In the genomic region with DNA sequence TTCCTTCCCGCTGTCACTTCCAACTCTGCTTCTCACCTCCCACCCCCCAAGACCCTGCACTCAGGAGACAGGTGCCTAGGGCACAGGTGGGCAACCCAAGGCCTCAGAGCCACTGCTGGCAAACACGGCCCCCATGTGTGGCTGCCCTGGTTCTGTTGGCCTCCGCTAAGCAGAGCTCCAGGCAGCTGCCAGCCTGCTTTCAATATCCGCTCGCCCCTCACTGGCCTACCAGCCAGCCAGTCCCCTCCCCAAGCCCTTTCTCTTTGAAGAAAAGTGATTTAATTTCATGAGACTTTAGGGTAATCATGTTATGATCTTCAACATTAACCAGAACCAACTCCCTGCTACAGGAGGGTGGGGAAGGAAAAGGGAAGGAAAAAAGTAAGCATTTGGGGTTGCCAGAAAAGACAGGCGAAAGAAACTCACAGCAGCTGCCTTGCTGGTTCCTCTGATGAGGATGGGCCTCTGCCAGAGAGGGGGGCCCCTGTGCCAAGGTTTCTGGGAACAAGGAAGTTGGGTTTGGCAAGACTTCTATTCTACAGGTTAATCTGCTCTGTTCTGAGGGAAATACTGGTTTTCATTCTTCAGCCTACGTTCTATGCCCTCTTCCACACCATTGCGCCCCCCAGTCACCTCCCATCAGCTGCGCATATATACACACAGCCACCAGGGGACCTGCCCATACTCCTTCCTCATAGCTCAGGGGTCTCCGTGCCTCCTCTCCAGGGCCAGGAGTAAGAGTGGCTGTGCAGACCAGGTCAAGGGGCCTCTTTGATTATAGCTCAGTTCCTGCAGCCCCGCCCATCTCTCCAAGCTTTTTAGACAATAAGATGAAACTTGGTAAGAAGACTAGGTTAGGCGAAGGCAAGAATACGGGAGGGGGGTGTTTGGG, we compare ENCODE assay signal across 8 mouse cellular contexts. TPM values are rescaled to one million over a fixed set of nuclear protein-coding genes. Genes with fewer than 3 reads are reported as not detected.
DNase-seq lines count a peak whose midpoint lies in the region; ATAC-seq lines count a peak whose summit lies in the region.

No protein-coding gene starts in this region.

- no peaks in the 10 kb centered on the region for H3K9me3 ChIP-seq in liver, embryonic 11.5 days (ENCODE audit: control insufficient read depth, low read length)
- H3K9me3 ChIP-seq in kidney, embryonic 14.5 days (ENCODE audit: control insufficient read depth, low read length): no peaks in the 10 kb centered on the region

- no peaks in the 10 kb centered on the region for H3K36me3 ChIP-seq in liver, embryonic 11.5 days (ENCODE audit: control insufficient read depth, insufficient read depth, low read length)
- H3K36me3 ChIP-seq in kidney, embryonic 14.5 days (ENCODE audit: control insufficient read depth, insufficient read depth, low read length): no peaks in the 10 kb centered on the region

- no peak overlapping the region for H3K4me3 ChIP-seq in liver, embryonic 11.5 days (ENCODE audit: low read depth, low read length)
- H3K4me3 ChIP-seq in kidney, embryonic 14.5 days (ENCODE audit: low read length): no peak overlapping the region

- 74% methylated on average over 13 of the region's 13 CpGs for WGBS in liver, embryonic 11.5 days
- WGBS in kidney, embryonic 14.5 days: 80% methylated on average over 13 of the region's 13 CpGs

- intact Hi-C loops in left cerebral cortex, postnatal 10 days (cut with DNase I): no loop called here
- intact Hi-C loops in left cerebral cortex, postnatal 36 days (cut with DNase I): no loop called here
- intact Hi-C loops in gastrocnemius, postnatal 14 days (cut with DNase I; ENCODE audit: low total_unique reads): no loop called here

- H3K9ac ChIP-seq in liver, embryonic 11.5 days (ENCODE audit: low read depth, low read length): no peak overlapping the region
- no peak overlapping the region; the same call in 1 of the 2 replicates for H3K9ac ChIP-seq in kidney, embryonic 14.5 days (ENCODE audit: low read depth, low read length)

- ATAC-seq in liver, embryonic 11.5 days (replicated peaks; ENCODE audit: low FRiP score): no peak
- ATAC-seq in kidney, embryonic 14.5 days (ENCODE audit: low FRiP score, low TSS enrichment): no peak

- no peaks in the 10 kb centered on the region for H3K27me3 ChIP-seq in liver, embryonic 11.5 days (replicated peaks; ENCODE audit: control insufficient read depth, insufficient read depth, low read length)
- H3K27me3 ChIP-seq in kidney, embryonic 14.5 days (ENCODE audit: control insufficient read depth, insufficient read depth, low read length): no peaks in the 10 kb centered on the region

- H3K4me2 ChIP-seq in liver, embryonic 11.5 days: no peak overlapping the region
- no peak overlapping the region for H3K4me2 ChIP-seq in kidney, embryonic 14.5 days (replicated peaks; ENCODE audit: low read depth, low read length)

- no peaks in the 10 kb centered on the region for H3K4me1 ChIP-seq in liver, embryonic 11.5 days (replicated peaks; ENCODE audit: control insufficient read depth, insufficient read depth, low read length)
- no peaks in the 10 kb centered on the region for H3K4me1 ChIP-seq in kidney, embryonic 14.5 days (ENCODE audit: control insufficient read depth, insufficient read depth, low read length)

- no peak overlapping the region for H3K27ac ChIP-seq in liver, embryonic 11.5 days (ENCODE audit: low read depth, low read length)
- no peak overlapping the region for H3K27ac ChIP-seq in kidney, embryonic 14.5 days (ENCODE audit: low read depth, low read length)

- peak; percentile 57 to 67 for DNase-seq in left cerebral cortex, postnatal 10 days (ENCODE audit: extremely low spot score in 1 of 2, low spot score in 2 of 2)
- no peak for DNase-seq in left cerebral cortex, postnatal 36 days (ENCODE audit: low spot score in 2 of 2)
- DNase-seq in embryo, embryonic 11 days: peak; percentile 31
- peak; percentile 60 for DNase-seq in gastrocnemius, postnatal 14 days
- DNase-seq in layer of hippocampus, postnatal 25 days (ENCODE audit: extremely low spot score in 1 of 2, low spot score in 1 of 2): peak; percentile 11 to 41
- peak; percentile 31 for DNase-seq in skeletal muscle tissue, adult 2 months (ENCODE audit: low read depth, low spot score)
- no peak for DNase-seq in liver, embryonic 11.5 days (ENCODE audit: low spot score)

RNA-seq across cellular contexts. Expression of a gene that starts 59.3 kb away (rescaled TPM):
- 10 to 100 TPM in 1 of 2 experiments, 1 to 10 TPM in 1; 8.8 to 10.6 TPM for total RNA-seq in left cerebral cortex, postnatal 10 days (2021)
- 1 to 10 TPM; 5.5 to 7.5 TPM for total RNA-seq in left cerebral cortex, postnatal 36 days (2021)
- total RNA-seq in gastrocnemius, postnatal 14 days (2021): 10 to 100 TPM in 1 of 2 experiments, 1 to 10 TPM in 1; 6.9 to 10.9 TPM
- 1 to 10 TPM; 7.4 to 7.5 TPM for total RNA-seq in layer of hippocampus, postnatal 25 days (2021)
- 0.13 and 0.40 TPM in 2 replicates for polyA plus RNA-seq in liver, embryonic 11.5 days (2014; fragmentation: Nextera tagmentation; extraction: Ambion mirVana)
- polyA plus RNA-seq in kidney, embryonic 14.5 days (2014; fragmentation: Nextera tagmentation; extraction: Ambion mirVana): 8.5 and 10.2 TPM in 2 replicates

Comparison
In these comparisons a context has a peak if more than half of its experiments do, and no peak if none do; other contexts are left out.
1. DNase-seq: peak in left cerebral cortex, postnatal 10 days (2 of 2), embryo, embryonic 11 days (single experiment), gastrocnemius, postnatal 14 days (single experiment), layer of hippocampus, postnatal 25 days (2 of 2) and skeletal muscle tissue, adult 2 months (single experiment); none in left cerebral cortex, postnatal 36 days (0 of 2) and liver, embryonic 11.5 days (single experiment).